Mouse (Mus musculus): Measurements from ENCODE around the gene Ephb1. TPM values are rescaled to one million over a fixed set of nuclear protein-coding genes. Genes with fewer than 3 reads are reported as not detected.

Ephb1 gene
- polyA plus RNA-seq, 1 experiment = not detected

DNA sequence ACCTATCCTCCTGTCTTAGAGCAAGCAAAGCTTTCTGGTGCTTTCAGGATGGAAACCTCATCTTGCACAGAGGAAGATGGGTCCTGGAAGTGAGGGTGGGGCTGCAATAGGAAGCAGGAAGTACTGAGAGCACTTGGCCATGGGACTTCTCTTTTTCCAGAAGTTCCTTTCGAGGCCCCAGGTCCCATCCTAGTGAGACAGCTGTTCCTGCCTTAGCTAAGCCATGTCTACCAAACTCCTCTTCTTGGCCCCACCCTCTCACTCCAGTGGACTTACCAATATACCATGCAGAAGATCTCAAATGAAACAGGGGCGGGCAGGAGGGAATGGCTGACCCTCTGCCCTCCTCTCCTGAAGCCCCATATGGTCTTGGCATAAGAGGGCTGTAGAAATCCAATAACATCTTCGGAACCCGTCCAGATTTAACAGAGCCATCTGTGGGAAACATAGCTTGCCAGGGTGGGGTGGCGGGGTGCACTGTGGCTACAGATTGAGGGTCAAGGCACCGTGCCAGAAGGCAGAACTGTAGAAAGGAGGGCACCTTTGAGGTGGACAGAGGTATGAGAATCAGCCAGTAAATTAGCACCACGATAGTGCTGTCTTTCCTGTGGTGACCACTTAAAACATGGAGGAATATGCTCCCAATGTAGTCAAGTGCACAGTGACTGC, 48.9 kb downstream of the Ephb1 start:
- H3K4me1 ChIP-seq (ENCODE audit: control insufficient read depth, insufficient read depth, low read length) = peaks cover 8% of the 10 kb centered on the region; the same call in 1 of the 2 replicates
- WGBS = 93% methylated on average over 7 of the region's 7 CpGs

GRCm38 (mm10) chr9:102304796-102305195, 49.7 kb downstream of the Ephb1 start:
- no peak for TF ChIP-seq POLR2A (IDR thresholded peaks at IDR 0.05; ENCODE audit: insufficient read depth, low read depth, low read length)
- TF ChIP-seq CTCF (IDR thresholded peaks at IDR 0.05; ENCODE audit: insufficient read depth, low read depth, low read length) = no peak
- 82% methylated on average over 3 of the region's 3 CpGs for WGBS
- H3K4me1 ChIP-seq (ENCODE audit: control insufficient read depth, insufficient read depth, low read length) = peaks cover 8% of the 10 kb centered on the region; the same call in 1 of the 2 replicates
- H3K4me3 ChIP-seq (ENCODE audit: insufficient read depth, low read depth, low read length) = no peak overlapping the region
- no peak overlapping the region for H3K27ac ChIP-seq (ENCODE audit: insufficient read depth, low read depth, low read length)

More for the DNA sequence above, 48.9 kb downstream of the Ephb1 start:
- TF ChIP-seq CTCF (IDR thresholded peaks at IDR 0.05; ENCODE audit: insufficient read depth, low read depth, low read length) = no peak
- no peak for TF ChIP-seq POLR2A (IDR thresholded peaks at IDR 0.05; ENCODE audit: insufficient read depth, low read depth, low read length)
- no peak overlapping the region for H3K27ac ChIP-seq (ENCODE audit: insufficient read depth, low read depth, low read length)
- no peak overlapping the region for H3K4me3 ChIP-seq (ENCODE audit: insufficient read depth, low read depth, low read length)

DNA sequence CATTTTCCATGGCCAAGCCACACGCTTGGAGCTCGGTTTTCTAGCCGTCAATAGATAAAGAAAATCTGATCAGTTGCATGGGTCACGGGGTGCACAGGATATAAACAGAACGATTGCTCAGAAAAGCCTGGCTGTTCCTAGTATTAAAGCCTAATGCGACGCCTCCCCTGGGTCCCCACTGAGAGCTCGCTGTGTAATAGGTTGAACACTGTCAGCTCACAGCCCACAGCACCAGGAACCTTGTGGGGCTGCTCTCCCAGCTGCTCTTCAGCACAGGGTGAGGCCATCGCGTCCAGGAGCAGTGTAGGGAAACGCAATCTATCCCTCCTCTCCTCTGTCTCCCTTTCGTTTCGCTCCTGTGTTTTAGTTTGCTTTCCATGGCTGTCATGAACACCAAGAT, 50.6 kb downstream of the Ephb1 start:
- H3K4me1 ChIP-seq (ENCODE audit: control insufficient read depth, insufficient read depth, low read length) = peaks cover 12% of the 10 kb centered on the region; the same call in 1 of the 2 replicates
- TF ChIP-seq CTCF (IDR thresholded peaks at IDR 0.05; ENCODE audit: insufficient read depth, low read depth, low read length) = no peak
- no peak for TF ChIP-seq POLR2A (IDR thresholded peaks at IDR 0.05; ENCODE audit: insufficient read depth, low read depth, low read length)
- no peak overlapping the region for H3K27ac ChIP-seq (ENCODE audit: insufficient read depth, low read depth, low read length)
- 54% methylated on average over 13 of the region's 13 CpGs for WGBS
- no peak overlapping the region for H3K4me3 ChIP-seq (ENCODE audit: insufficient read depth, low read depth, low read length)

GRCm38 (mm10) chr9:102300985-102301384, 53.5 kb downstream of the Ephb1 start:
- Histone ChIP-seq H3K4me3 (ENCODE audit: insufficient read depth, low read depth, low read length) (no peak overlapping the region), H3K27ac (ENCODE audit: insufficient read depth, low read depth, low read length) (no peak overlapping the region), H3K4me1 (ENCODE audit: control insufficient read depth, insufficient read depth, low read length) (peaks cover 12% of the 10 kb centered on the region; the same call in 1 of the 2 replicates)
- TF ChIP-seq CTCF (IDR thresholded peaks at IDR 0.05; ENCODE audit: insufficient read depth, low read depth, low read length) (no peak), POLR2A (IDR thresholded peaks at IDR 0.05; ENCODE audit: insufficient read depth, low read depth, low read length) (no peak)
- 87% methylated on average over 4 of the region's 4 CpGs for WGBS

DNA sequence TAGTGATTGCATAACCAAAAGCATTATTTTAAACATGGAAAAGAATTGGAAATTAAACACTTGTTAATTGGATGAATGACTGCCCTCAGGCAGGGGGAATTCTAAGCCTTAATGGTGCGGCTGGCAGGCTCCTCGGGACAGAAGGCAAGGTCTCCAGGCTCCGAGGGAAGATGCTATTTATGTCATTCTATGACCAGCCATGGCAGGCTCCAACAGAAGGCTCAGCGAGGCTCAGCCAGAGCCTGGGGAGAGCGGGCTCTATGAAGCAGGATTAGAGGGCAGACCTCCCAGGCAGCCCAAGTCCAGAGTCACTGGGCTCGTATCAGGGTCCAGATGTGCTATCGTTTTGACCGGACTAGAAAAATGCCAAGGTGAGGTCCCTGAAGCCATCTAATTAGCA, 55.8 kb downstream of the Ephb1 start:
- Histone ChIP-seq H3K4me3 (ENCODE audit: insufficient read depth, low read depth, low read length) (no peak overlapping the region), H3K4me1 (ENCODE audit: control insufficient read depth, insufficient read depth, low read length) (peaks cover 8% of the 10 kb centered on the region; the same call in 1 of the 2 replicates), H3K27ac (ENCODE audit: insufficient read depth, low read depth, low read length) (no peak overlapping the region)
- WGBS = 79% methylated on average over 8 of the region's 8 CpGs
- TF ChIP-seq CTCF (IDR thresholded peaks at IDR 0.05; ENCODE audit: insufficient read depth, low read depth, low read length) (no peak), POLR2A (IDR thresholded peaks at IDR 0.05; ENCODE audit: insufficient read depth, low read depth, low read length) (no peak)

GRCm38 (mm10) chr9:102297986-102298385, 56.5 kb downstream of the Ephb1 start:
- WGBS = 83% methylated on average over 5 of the region's 5 CpGs
- Histone ChIP-seq H3K27ac (ENCODE audit: insufficient read depth, low read depth, low read length) (no peak overlapping the region), H3K4me1 (ENCODE audit: control insufficient read depth, insufficient read depth, low read length) (peaks cover 8% of the 10 kb centered on the region; the same call in 1 of the 2 replicates), H3K4me3 (ENCODE audit: insufficient read depth, low read depth, low read length) (no peak overlapping the region)
- no peak for TF ChIP-seq CTCF (IDR thresholded peaks at IDR 0.05; ENCODE audit: insufficient read depth, low read depth, low read length)
- TF ChIP-seq POLR2A (IDR thresholded peaks at IDR 0.05; ENCODE audit: insufficient read depth, low read depth, low read length) = no peak

DNA sequence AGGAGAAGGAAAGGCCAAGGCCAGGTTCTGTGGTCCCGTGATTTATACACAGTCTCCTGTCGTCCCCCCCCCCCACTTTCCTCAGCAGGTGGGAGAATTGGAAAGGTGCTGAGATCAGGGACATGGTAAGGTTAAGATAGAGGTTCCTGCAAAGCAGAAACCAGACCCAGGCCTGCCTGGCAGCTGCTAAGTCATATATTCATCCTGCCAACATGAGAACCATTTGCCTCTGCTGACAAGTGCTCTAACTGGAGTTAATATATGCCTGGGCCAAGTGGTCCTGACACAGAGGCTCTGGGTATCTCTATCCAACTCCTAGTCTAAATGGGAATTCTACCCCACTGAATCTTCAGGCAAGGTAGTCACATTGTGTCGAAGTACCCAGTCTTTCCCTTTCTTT, 57.3 kb downstream of the Ephb1 start:
- 88% methylated on average over 3 of the region's 3 CpGs for WGBS
- Histone ChIP-seq H3K4me1 (ENCODE audit: control insufficient read depth, insufficient read depth, low read length) (peaks cover 8% of the 10 kb centered on the region; the same call in 1 of the 2 replicates), H3K4me3 (ENCODE audit: insufficient read depth, low read depth, low read length) (no peak overlapping the region), H3K27ac (ENCODE audit: insufficient read depth, low read depth, low read length) (no peak overlapping the region)
- no peak for TF ChIP-seq POLR2A (IDR thresholded peaks at IDR 0.05; ENCODE audit: insufficient read depth, low read depth, low read length)
- no peak for TF ChIP-seq CTCF (IDR thresholded peaks at IDR 0.05; ENCODE audit: insufficient read depth, low read depth, low read length)

DNA sequence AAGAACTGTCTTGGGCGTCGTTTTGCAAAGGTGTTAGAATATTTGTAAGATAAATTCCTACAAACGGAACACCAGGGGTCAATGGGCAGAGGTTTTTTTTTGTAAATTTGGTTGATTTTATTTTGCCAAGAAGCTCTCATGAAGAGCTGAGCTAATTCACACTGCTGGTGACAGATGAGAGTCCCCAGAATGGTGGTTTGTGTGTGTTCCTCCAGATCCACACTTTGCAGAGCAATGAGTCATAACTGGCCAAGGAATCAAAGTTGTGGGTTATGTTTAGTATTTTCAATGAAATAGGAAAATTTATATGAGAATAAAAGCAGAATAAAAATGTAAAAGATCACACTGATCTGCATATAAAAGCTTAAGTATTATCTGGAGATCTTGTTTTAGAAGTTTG, 60.9 kb downstream of the Ephb1 start:
- no peak overlapping the region for H3K4me3 ChIP-seq (ENCODE audit: insufficient read depth, low read depth, low read length)
- 96% methylated on average over 3 of the region's 3 CpGs for WGBS
- no peaks in the 10 kb centered on the region for H3K4me1 ChIP-seq (ENCODE audit: control insufficient read depth, insufficient read depth, low read length)
- H3K27ac ChIP-seq (ENCODE audit: insufficient read depth, low read depth, low read length) = no peak overlapping the region
- TF ChIP-seq CTCF (IDR thresholded peaks at IDR 0.05; ENCODE audit: insufficient read depth, low read depth, low read length) = no peak
- no peak for TF ChIP-seq POLR2A (IDR thresholded peaks at IDR 0.05; ENCODE audit: insufficient read depth, low read depth, low read length)

DNA sequence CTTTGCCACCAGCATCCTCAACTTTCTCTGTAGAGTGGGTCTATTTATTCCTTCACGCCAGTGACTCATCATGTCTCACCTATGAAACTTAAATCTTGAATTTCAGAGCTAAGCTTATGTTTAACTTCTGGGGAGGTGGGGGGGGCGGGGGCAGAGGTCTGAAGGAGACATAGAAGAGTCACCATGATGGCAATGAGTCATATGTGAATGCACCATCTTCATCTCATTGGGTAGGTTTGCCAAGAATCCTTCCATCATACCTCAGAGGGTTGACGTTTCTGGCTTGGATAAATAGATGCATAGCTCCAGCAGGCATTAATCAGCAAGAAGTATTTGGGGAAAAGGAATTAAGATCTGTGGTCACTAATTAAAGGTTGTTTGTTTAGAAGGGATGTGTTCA, 63.3 kb downstream of the Ephb1 start:
- TF ChIP-seq CTCF (IDR thresholded peaks at IDR 0.05; ENCODE audit: insufficient read depth, low read depth, low read length) (no peak), POLR2A (IDR thresholded peaks at IDR 0.05; ENCODE audit: insufficient read depth, low read depth, low read length) (no peak)
- WGBS = 71% methylated on average over 3 of the region's 3 CpGs
- no peak overlapping the region for H3K27ac ChIP-seq (ENCODE audit: insufficient read depth, low read depth, low read length)

More for the DNA sequence above, 63.3 kb downstream of the Ephb1 start:
- Histone ChIP-seq H3K4me1 (ENCODE audit: control insufficient read depth, insufficient read depth, low read length) (no peaks in the 10 kb centered on the region), H3K4me3 (ENCODE audit: insufficient read depth, low read depth, low read length) (no peak overlapping the region)

All from olfactory bulb, adult 2 months (tissue).